Mouse (Mus musculus) lung, embryonic 14.5 days (tissue): Measurements from ENCODE around the gene Sap30l. TPM values are rescaled to one million over a fixed set of nuclear protein-coding genes. Genes with fewer than 3 reads are reported as not detected.
A peak's percentile ranks its signal among the peaks of the same experiment; 100 is the strongest.
"Not testable (repeated sequence)": the region's sequence is repeated elsewhere in the genome, so short reads cannot be mapped to it uniquely, and the experiment has no call there.

Source experiments
- ATAC-seq: fragments of 200-750 bp; cut with Nextera tagmentation; 2 replicates; pipeline ENCODE4 v1.8.0; 2017; ENCODE audit warnings: mild to moderate bottlenecking, moderate TSS enrichment, moderate library complexity; ENCODE audit not compliant: insufficient read depth
- DNase-seq: peaks from one replicate; pipeline ENCODE4 v3.0.0-alpha.2; 2015
- H3K27ac ChIP-seq: fragments of 300-500 bp; sonication (generic); 2 replicates; pipeline ENCODE4 v1.5.1; 2014; ENCODE audit warnings: low read depth, mild to moderate bottlenecking, moderate library complexity
- H3K27me3 ChIP-seq: fragments of 300-500 bp; sonication (generic); 2 replicates; pipeline ENCODE4 v1.6.1; 2014; ENCODE audit warnings: low read length, control low read depth; ENCODE audit not compliant: insufficient read depth
- H3K36me3 ChIP-seq: fragments of 300-500 bp; sonication (generic); 2 replicates; pipeline ENCODE4 v1.6.1; 2014; ENCODE audit warnings: control low read depth; ENCODE audit not compliant: insufficient read depth
- H3K4me1 ChIP-seq: fragments of 300-500 bp; sonication (generic); 2 replicates; pipeline ENCODE4 v1.6.1; 2014; ENCODE audit warnings: antibody characterized with exemption, control low read depth; ENCODE audit not compliant: insufficient read depth
- H3K4me2 ChIP-seq: fragments of 300-500 bp; sonication (generic); 2 replicates; pipeline ENCODE4 v1.6.1; 2014; ENCODE audit warnings: mild to moderate bottlenecking
- H3K4me3 ChIP-seq: fragments of 300-500 bp; sonication (generic); 2 replicates; pipeline ENCODE4 v1.5.1; 2014; ENCODE audit warnings: low read depth, low read length
- H3K9ac ChIP-seq: fragments of 300-500 bp; sonication (generic); 2 replicates; pipeline ENCODE4 v1.6.1; 2014
- H3K9me3 ChIP-seq: fragments of 300-500 bp; sonication (generic); 2 replicates; pipeline ENCODE4 v1.6.1; 2016; ENCODE audit warnings: low read depth, low read length, control low read depth
- CTCF ChIP-seq: IDR thresholded peaks from 2 replicates; pipeline ENCODE4 v1.5.1; 2016; ENCODE audit warnings: antibody characterized with exemption, low read depth
- WGBS: fragments of 180-500 bp; shearing (Covaris S2); extraction: QIAGEN DNeasy Blood & Tissue Kit; methylation state at CpG from one replicate; pipeline ENCODE4 v1.1.7; 2014; 5-methylcytosine and 5-hydroxymethylcytosine counted together
- polyA plus RNA-seq: library from polyadenylated mRNA; unstranded; fragments of >200 nt; fragmentation: Nextera tagmentation; extraction: Ambion mirVana; gene quantifications from 2 replicates; pipeline ENCODE4 v1.2.1, GENCODE M21; 2014

The Sap30l gene
- polyA plus RNA-seq, 1 experiment from 2014 or later: 16.7 TPM

GRCm38 (mm10) chr11:57812212-57812611, 10.8 kb downstream of the Sap30l start:
- 92% methylated on average over 8 of the region's 8 CpGs for WGBS
- no peak for ATAC-seq
- Histone ChIP-seq H3K27me3 (no peaks in the 10 kb centered on the region), H3K9ac (no peak overlapping the region), H3K4me2 (no peak overlapping the region), H3K9me3 (no peaks in the 10 kb centered on the region), H3K4me3 (no peak overlapping the region), H3K36me3 (peaks cover 40% of the 10 kb centered on the region), H3K27ac (no peak overlapping the region), H3K4me1 (no peaks in the 10 kb centered on the region)
- TF ChIP-seq CTCF: no peak
- no peak for DNase-seq

- WGBS: 93% methylated on average over 3 of the region's 3 CpGs
- no peaks in the 10 kb centered on the region for H3K4me1 ChIP-seq
These were observed 12.2 kb downstream of the Sap30l start for GRCm38 (mm10) chr11:57813641-57814040.

GRCm38 (mm10) chr11:57818189-57818588, 16.8 kb downstream of the Sap30l start:
- Histone ChIP-seq H3K27ac (no peak overlapping the region), H3K9ac (no peak overlapping the region), H3K4me1 (no peaks in the 10 kb centered on the region), H3K4me3 (no peak overlapping the region), H3K9me3 (no peaks in the 10 kb centered on the region), H3K4me2 (no peak overlapping the region), H3K27me3 (no peaks in the 10 kb centered on the region), H3K36me3 (no peaks in the 10 kb centered on the region)
- WGBS: 87% methylated on average over 4 of the region's 4 CpGs
- no peak for ATAC-seq
- peak; percentile 12; the same call in 1 of the 2 replicates for TF ChIP-seq CTCF
- no peak for DNase-seq

More at GRCm38 (mm10) chr11:57813641-57814040, 12.2 kb downstream of the Sap30l start:
- no peak for TF ChIP-seq CTCF
- no peak overlapping the region for H3K4me2 ChIP-seq
- no peak overlapping the region for H3K9ac ChIP-seq
- DNase-seq: no peak
- no peaks in the 10 kb centered on the region for H3K9me3 ChIP-seq
- no peak for ATAC-seq
- peaks cover 34% of the 10 kb centered on the region for H3K36me3 ChIP-seq
- no peak overlapping the region for H3K4me3 ChIP-seq
- no peak overlapping the region for H3K27ac ChIP-seq
- no peaks in the 10 kb centered on the region for H3K27me3 ChIP-seq

- TF ChIP-seq CTCF: peak; percentile 93
- H3K27ac ChIP-seq: no peak overlapping the region
- no peaks in the 10 kb centered on the region for H3K9me3 ChIP-seq
- H3K27me3 ChIP-seq: peaks cover 11% of the 10 kb centered on the region; the same call in 1 of the 2 replicates
- H3K4me3 ChIP-seq: no peak overlapping the region
- no peak overlapping the region for H3K9ac ChIP-seq
- ATAC-seq: peak; percentile 56
- H3K36me3 ChIP-seq: no peaks in the 10 kb centered on the region
- peak; percentile 89 for DNase-seq
- no peaks in the 10 kb centered on the region for H3K4me1 ChIP-seq
- no peak overlapping the region for H3K4me2 ChIP-seq
- WGBS: 27% methylated on average over 9 of the region's 9 CpGs
These were observed 18.7 kb downstream of the Sap30l start for GRCm38 (mm10) chr11:57819999-57820581.

- not testable (repeated sequence) for H3K9ac ChIP-seq, H3K36me3 ChIP-seq
These were observed 21.7 kb downstream of the Sap30l start for GRCm38 (mm10) chr11:57823159-57823558.

GRCm38 (mm10) chr11:57823714-57824113, 22.3 kb downstream of the Sap30l start:
- Histone ChIP-seq H3K4me1 (0 out of 2 replicates have a peak, but pooled peaks cover 5% of the 10 kb centered on the region), H3K9me3 (no peaks in the 10 kb centered on the region), H3K27me3 (peaks cover 45% of the 10 kb centered on the region), H3K27ac (no peak overlapping the region), H3K36me3 (no peaks in the 10 kb centered on the region), H3K4me2 (no peak overlapping the region), H3K4me3 (no peak overlapping the region), H3K9ac (no peak overlapping the region)
- DNase-seq (no peak), ATAC-seq (no peak)
- WGBS: 58% methylated on average over 7 of the region's 7 CpGs
- no peak for TF ChIP-seq CTCF

More at GRCm38 (mm10) chr11:57823159-57823558, 21.7 kb downstream of the Sap30l start:
- H3K27me3 ChIP-seq: peaks cover 41% of the 10 kb centered on the region
- ATAC-seq, H3K27ac ChIP-seq, H3K9me3 ChIP-seq, H3K4me3 ChIP-seq, H3K4me1 ChIP-seq, DNase-seq, H3K4me2 ChIP-seq: not testable (repeated sequence)
- WGBS: 83% methylated on average over 2 of the region's 2 CpGs

- peaks cover 60% of the 10 kb centered on the region for H3K27me3 ChIP-seq
- not testable (repeated sequence) for H3K36me3 ChIP-seq, H3K9ac ChIP-seq, DNase-seq, H3K4me2 ChIP-seq, H3K27ac ChIP-seq, H3K9me3 ChIP-seq, ATAC-seq, H3K4me3 ChIP-seq, H3K4me1 ChIP-seq
- 0 out of 2 replicates have a peak, but pooled peaks have one; percentile 19 for TF ChIP-seq CTCF
- 48% methylated on average over 11 of the region's 11 CpGs for WGBS
These were observed 23.8 kb downstream of the Sap30l start for GRCm38 (mm10) chr11:57825234-57825633.
